Mouse (Mus musculus): Measurements from ENCODE around the gene Pck2. TPM values are rescaled to one million over a fixed set of nuclear protein-coding genes. Genes with fewer than 3 reads are reported as not detected.

Pck2 gene
- polyA plus RNA-seq, 1 experiment from 2014 or later: 42.8 TPM

GRCm38 (mm10) chr14:55575302-55575701, 35.2 kb downstream of the Pck2 start, which contains the start of gene Fitm1:
Gene Fitm1 (plus strand): TSS chr14:55575617.
- no peak for ATAC-seq (replicated peaks; ENCODE audit: low FRiP score, low TSS enrichment, low read depth)
- Histone ChIP-seq H3K4me1 (replicated peaks; ENCODE audit: control insufficient read depth, insufficient read depth, low read length) (peaks cover 8% of the 10 kb centered on the region), H3K27ac (ENCODE audit: low read depth) (no peak within 1 kb of the TSS), H3K36me3 (ENCODE audit: control insufficient read depth, insufficient read depth, low read length) (peaks cover 6% of the 10 kb centered on the region; the same call in 1 of the 2 replicates), H3K4me2 (ENCODE audit: low read length) (no peak within 1 kb of the TSS), H3K9me3 (ENCODE audit: control insufficient read depth, low read length) (no peaks in the 10 kb centered on the region), H3K27me3 (replicated peaks; ENCODE audit: control insufficient read depth, insufficient read depth, low read length) (no peaks in the 10 kb centered on the region), H3K4me3 (ENCODE audit: low read depth, low read length) (no peak within 1 kb of the TSS), H3K9ac (ENCODE audit: low read length) (no peak within 1 kb of the TSS)
- no peak for DNase-seq (ENCODE audit: low spot score)
- WGBS: 75% methylated on average over 8 of the region's 8 CpGs

GRCm38 (mm10) chr14:55575711-55576110, 35.6 kb downstream of the Pck2 start:
- no peak for DNase-seq (ENCODE audit: low spot score)
- Histone ChIP-seq H3K9ac (ENCODE audit: low read length) (no peak overlapping the region), H3K4me3 (ENCODE audit: low read depth, low read length) (no peak overlapping the region), H3K4me1 (replicated peaks; ENCODE audit: control insufficient read depth, insufficient read depth, low read length) (peaks cover 8% of the 10 kb centered on the region), H3K9me3 (ENCODE audit: control insufficient read depth, low read length) (no peaks in the 10 kb centered on the region), H3K27me3 (replicated peaks; ENCODE audit: control insufficient read depth, insufficient read depth, low read length) (no peaks in the 10 kb centered on the region), H3K36me3 (ENCODE audit: control insufficient read depth, insufficient read depth, low read length) (peaks cover 10% of the 10 kb centered on the region; the same call in 1 of the 2 replicates), H3K4me2 (ENCODE audit: low read length) (no peak overlapping the region), H3K27ac (ENCODE audit: low read depth) (no peak overlapping the region)
- 70% methylated on average over 13 of the region's 13 CpGs for WGBS
- no peak for ATAC-seq (replicated peaks; ENCODE audit: low FRiP score, low TSS enrichment, low read depth)

- Histone ChIP-seq H3K4me2 (ENCODE audit: low read length) (no peak overlapping the region), H3K4me1 (replicated peaks; ENCODE audit: control insufficient read depth, insufficient read depth, low read length) (peaks cover 8% of the 10 kb centered on the region), H3K9me3 (ENCODE audit: control insufficient read depth, low read length) (no peaks in the 10 kb centered on the region), H3K27ac (ENCODE audit: low read depth) (no peak overlapping the region), H3K36me3 (ENCODE audit: control insufficient read depth, insufficient read depth, low read length) (peaks cover 17% of the 10 kb centered on the region), H3K4me3 (ENCODE audit: low read depth, low read length) (no peak overlapping the region), H3K27me3 (replicated peaks; ENCODE audit: control insufficient read depth, insufficient read depth, low read length) (no peaks in the 10 kb centered on the region), H3K9ac (ENCODE audit: low read length) (no peak overlapping the region)
- DNase-seq (ENCODE audit: low spot score) (no peak), ATAC-seq (replicated peaks; ENCODE audit: low FRiP score, low TSS enrichment, low read depth) (no peak)
- WGBS: 76% methylated on average over 16 of the region's 16 CpGs
Measured at GRCm38 (mm10) chr14:55576376-55576775, 36.3 kb downstream of the Pck2 start.

DNA sequence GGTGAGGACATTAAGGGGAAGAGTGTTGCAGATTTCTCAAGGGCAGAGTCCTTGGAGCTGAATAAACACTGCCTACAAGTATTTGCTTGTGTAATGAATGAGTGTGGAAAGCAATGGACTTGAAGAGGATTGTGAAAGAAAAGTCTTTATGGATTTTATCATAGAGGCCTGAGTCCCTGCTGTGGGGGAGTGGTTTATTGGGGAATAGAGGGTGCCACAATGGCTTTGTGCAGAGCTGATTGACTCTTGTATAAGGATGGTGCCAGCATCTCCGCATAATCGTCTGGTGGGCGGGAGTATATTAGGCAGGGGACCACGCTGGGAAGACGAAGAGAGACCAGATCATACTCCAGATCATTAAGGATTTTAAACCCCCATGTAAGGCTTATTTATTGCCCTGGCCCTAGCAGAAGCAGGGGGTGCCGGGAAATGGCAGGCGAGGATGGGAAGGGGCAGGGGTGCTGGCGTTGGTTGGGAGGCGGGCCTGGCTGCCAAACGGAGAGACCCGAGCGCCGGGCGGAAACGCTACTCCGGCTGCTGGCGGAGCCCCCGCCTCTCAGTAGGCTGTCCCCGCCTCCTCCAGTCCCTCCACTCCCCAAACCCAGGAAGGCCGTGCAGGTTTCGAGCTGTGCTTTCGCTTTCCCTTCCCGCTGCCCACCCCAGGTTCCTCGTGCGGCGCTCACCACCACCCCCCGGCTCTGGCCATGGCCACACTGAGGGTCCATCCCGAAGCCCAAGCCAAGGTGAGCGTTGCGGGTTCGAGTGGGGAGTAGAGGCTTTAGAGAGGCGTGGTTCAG, 38.0 kb downstream of the Pck2 start, which contains the start of gene Psme1:
TSS of gene Psme1 (plus strand) at position 253 of the 797 bp plus-strand sequence.
- peak within 1 kb of the TSS; percentile 87 for H3K4me2 ChIP-seq (ENCODE audit: low read length)
- under 1% methylated on average over 32 of the region's 32 CpGs for WGBS
- no peaks in the 10 kb centered on the region for H3K9me3 ChIP-seq (ENCODE audit: control insufficient read depth, low read length)
- H3K4me1 ChIP-seq (replicated peaks; ENCODE audit: control insufficient read depth, insufficient read depth, low read length): peaks cover 8% of the 10 kb centered on the region
- no peaks in the 10 kb centered on the region for H3K27me3 ChIP-seq (replicated peaks; ENCODE audit: control insufficient read depth, insufficient read depth, low read length)
- H3K36me3 ChIP-seq (ENCODE audit: control insufficient read depth, insufficient read depth, low read length): peaks cover 23% of the 10 kb centered on the region
- DNase-seq (ENCODE audit: low spot score) (peak; percentile 85), ATAC-seq (replicated peaks; ENCODE audit: low FRiP score, low TSS enrichment, low read depth) (peak; percentile 91)
- peak within 1 kb of the TSS; percentile 93 for H3K4me3 ChIP-seq (ENCODE audit: low read depth, low read length)
- peak within 1 kb of the TSS; percentile 65 for H3K27ac ChIP-seq (ENCODE audit: low read depth)
- peak within 1 kb of the TSS; percentile 77 for H3K9ac ChIP-seq (ENCODE audit: low read length)

- H3K9ac ChIP-seq (ENCODE audit: low read length): peak overlapping the region; percentile 77
- peaks cover 23% of the 10 kb centered on the region for H3K36me3 ChIP-seq (ENCODE audit: control insufficient read depth, insufficient read depth, low read length)
- peak overlapping the region; percentile 93 for H3K4me3 ChIP-seq (ENCODE audit: low read depth, low read length)
- DNase-seq (ENCODE audit: low spot score): no peak
- H3K4me2 ChIP-seq (ENCODE audit: low read length): peak overlapping the region; percentile 87
- no peaks in the 10 kb centered on the region for H3K9me3 ChIP-seq (ENCODE audit: control insufficient read depth, low read length)
- H3K4me1 ChIP-seq (replicated peaks; ENCODE audit: control insufficient read depth, insufficient read depth, low read length): peaks cover 8% of the 10 kb centered on the region
- H3K27ac ChIP-seq (ENCODE audit: low read depth): peak overlapping the region; percentile 65
- peak; percentile 43 for ATAC-seq (replicated peaks; ENCODE audit: low FRiP score, low TSS enrichment, low read depth)
- no peaks in the 10 kb centered on the region for H3K27me3 ChIP-seq (replicated peaks; ENCODE audit: control insufficient read depth, insufficient read depth, low read length)
- 23% methylated on average over 6 of the region's 6 CpGs for WGBS
Measured at GRCm38 (mm10) chr14:55578668-55579269, 38.7 kb downstream of the Pck2 start.

DNA sequence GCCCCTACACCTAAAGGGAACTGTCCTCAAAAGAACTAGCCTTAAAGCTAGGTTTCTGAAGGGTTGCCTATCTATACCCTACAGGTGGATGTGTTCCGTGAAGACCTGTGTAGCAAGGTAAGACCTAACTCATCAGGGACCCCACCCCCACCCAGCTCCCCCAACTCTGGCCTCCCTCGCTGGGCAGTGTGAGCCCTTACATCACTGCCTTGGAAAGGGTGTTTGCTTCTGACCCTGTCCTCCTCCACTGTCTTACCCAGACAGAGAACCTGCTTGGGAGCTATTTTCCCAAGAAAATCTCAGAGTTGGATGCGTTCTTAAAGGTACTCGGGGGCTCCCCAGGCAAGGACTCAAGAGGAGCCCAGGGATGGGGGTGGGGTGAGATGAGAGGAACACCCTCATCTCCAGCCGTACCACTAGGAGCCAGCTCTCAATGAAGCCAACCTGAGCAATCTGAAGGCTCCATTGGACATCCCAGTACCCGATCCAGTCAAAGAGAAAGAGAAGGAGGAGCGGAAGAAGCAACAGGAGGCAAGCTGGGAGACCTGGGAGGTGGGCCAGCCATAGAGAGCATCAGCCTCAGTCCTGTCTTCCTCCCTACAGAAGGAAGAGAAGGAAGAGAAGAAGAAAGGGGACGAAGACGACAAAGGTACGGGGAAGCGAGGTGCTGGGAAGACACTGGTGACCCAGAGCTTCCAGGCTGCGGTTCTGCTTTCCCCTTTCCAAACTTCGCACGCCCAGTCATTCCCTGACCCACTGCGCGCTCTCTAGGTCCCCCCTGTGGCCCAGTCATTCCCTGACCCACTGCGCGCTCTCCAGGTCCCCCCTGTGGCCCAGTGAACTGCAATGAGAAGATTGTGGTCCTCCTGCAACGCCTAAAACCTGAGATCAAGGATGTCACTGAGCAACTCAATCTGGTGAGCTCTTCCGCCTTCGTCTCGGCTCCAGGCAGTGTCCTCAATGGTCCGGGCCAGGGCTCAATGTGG, 39.7 kb downstream of the Pck2 start:
- H3K27me3 ChIP-seq (replicated peaks; ENCODE audit: control insufficient read depth, insufficient read depth, low read length): peaks cover 6% of the 10 kb centered on the region; the same call in 1 of the 2 replicates
- H3K4me1 ChIP-seq (replicated peaks; ENCODE audit: control insufficient read depth, insufficient read depth, low read length): peaks cover 12% of the 10 kb centered on the region
- 86% methylated on average over 23 of the region's 23 CpGs for WGBS
- no peak overlapping the region for H3K27ac ChIP-seq (ENCODE audit: low read depth)
- H3K4me2 ChIP-seq (ENCODE audit: low read length): no peak overlapping the region
- DNase-seq (ENCODE audit: low spot score): no peak
- H3K9ac ChIP-seq (ENCODE audit: low read length): no peak overlapping the region
- H3K9me3 ChIP-seq (ENCODE audit: control insufficient read depth, low read length): no peaks in the 10 kb centered on the region
- no peak for ATAC-seq (replicated peaks; ENCODE audit: low FRiP score, low TSS enrichment, low read depth)
- H3K4me3 ChIP-seq (ENCODE audit: low read depth, low read length): no peak overlapping the region
- peaks cover 23% of the 10 kb centered on the region for H3K36me3 ChIP-seq (ENCODE audit: control insufficient read depth, insufficient read depth, low read length)

GRCm38 (mm10) chr14:55580731-55581130, 40.7 kb downstream of the Pck2 start:
- 93% methylated on average over 16 of the region's 16 CpGs for WGBS
- peaks cover 23% of the 10 kb centered on the region for H3K36me3 ChIP-seq (ENCODE audit: control insufficient read depth, insufficient read depth, low read length)

More at GRCm38 (mm10) chr14:55580731-55581130, 40.7 kb downstream of the Pck2 start:
- no peak overlapping the region for H3K9ac ChIP-seq (ENCODE audit: low read length)
- H3K9me3 ChIP-seq (ENCODE audit: control insufficient read depth, low read length): no peaks in the 10 kb centered on the region
- DNase-seq (ENCODE audit: low spot score): no peak
- H3K4me3 ChIP-seq (ENCODE audit: low read depth, low read length): no peak overlapping the region
- H3K27me3 ChIP-seq (replicated peaks; ENCODE audit: control insufficient read depth, insufficient read depth, low read length): peaks cover 6% of the 10 kb centered on the region; the same call in 1 of the 2 replicates
- no peak overlapping the region for H3K4me2 ChIP-seq (ENCODE audit: low read length)
- H3K27ac ChIP-seq (ENCODE audit: low read depth): no peak overlapping the region
- H3K4me1 ChIP-seq (replicated peaks; ENCODE audit: control insufficient read depth, insufficient read depth, low read length): peaks cover 16% of the 10 kb centered on the region
- no peak for ATAC-seq (replicated peaks; ENCODE audit: low FRiP score, low TSS enrichment, low read depth)

Measured in intestine, embryonic 14.5 days (tissue).